Mouse (Mus musculus): ENCODE measurements around the gene Gm12184. TPM values are rescaled to one million over a fixed set of nuclear protein-coding genes. Genes with fewer than 3 reads are reported as not detected.

The Gm12184 gene
- total and polyA plus RNA-seq, 3 experiments: 15.3 to 47.2 (median 22.1) TPM

DNA sequence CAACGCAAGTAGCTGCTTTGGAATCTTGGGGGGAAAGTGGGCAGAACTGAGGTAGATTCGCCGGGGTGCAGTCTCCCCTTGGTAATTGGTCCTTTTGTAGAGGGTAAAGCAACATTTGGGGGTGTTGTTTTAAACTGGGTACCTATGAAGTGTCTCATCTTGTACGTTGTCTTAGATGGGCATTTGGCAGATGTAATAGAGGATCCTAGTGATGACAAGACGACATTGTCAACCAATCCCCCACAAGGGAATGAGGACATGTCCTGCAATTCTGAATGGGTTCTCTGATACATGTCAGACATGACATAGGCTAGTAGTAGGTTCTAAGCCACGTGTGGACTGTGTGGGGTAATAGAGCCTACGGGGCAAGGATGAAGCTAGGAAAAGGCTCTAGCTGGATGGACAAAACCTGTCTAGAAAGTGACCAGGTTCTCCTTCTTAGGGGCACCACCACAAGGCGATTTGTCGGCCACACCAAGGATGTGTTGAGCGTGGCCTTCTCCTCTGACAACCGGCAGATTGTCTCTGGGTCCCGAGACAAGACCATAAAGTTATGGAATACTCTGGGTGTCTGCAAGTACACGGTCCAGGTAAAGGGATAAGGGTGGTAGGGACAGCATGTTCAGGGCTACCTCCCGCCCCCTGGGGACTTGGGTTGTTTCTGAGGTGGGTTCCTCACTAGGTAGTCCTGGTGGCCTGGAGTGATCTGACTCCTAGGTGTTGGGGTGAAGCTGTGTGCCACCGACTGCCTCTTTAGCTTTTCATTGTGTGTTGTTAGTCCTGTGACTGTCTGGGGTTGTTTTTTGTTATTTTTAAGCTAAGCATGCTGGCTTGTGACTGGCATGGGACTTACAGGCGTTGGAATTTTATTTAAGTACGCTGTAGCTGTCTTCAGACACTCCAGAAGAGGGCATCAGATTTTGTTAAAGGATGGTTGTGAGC lies 24.4 kb downstream of the Gm12184 start:
- Histone ChIP-seq H3K27me3 (ENCODE audit: insufficient read depth, low read length) (no peaks in the 10 kb centered on the region), H3K4me3 (ENCODE audit: low read depth, low read length) (peak overlapping the region; percentile 87), H3K4me1 (ENCODE audit: insufficient read depth, low read depth, low read length) (peaks cover 57% of the 10 kb centered on the region), H3K36me3 (replicated peaks) (peaks cover 67% of the 10 kb centered on the region), H3K9me3 (replicated peaks) (no peaks in the 10 kb centered on the region)
- ATAC-seq (ENCODE audit: extremely low read depth, insufficient number of reproducible peaks, low FRiP score, poor library complexity, severe bottlenecking) (no peak), DNase-seq (ENCODE audit: low spot score) (no peak)
- no peak for TF ChIP-seq CTCF (IDR thresholded peaks at IDR 0.05; ENCODE audit: low read depth, low read length)
- no peak for TF ChIP-seq GATA2 (IDR thresholded peaks at IDR 0.05; ENCODE audit: borderline replicate concordance, low read depth, low read length)
- TF ChIP-seq POLR2AphosphoS5 (IDR thresholded peaks at IDR 0.05; ENCODE audit: insufficient replicate concordance, low read depth, low read length): no peak
- TF ChIP-seq TAL1 (conservative IDR thresholded peaks at IDR 0.05; ENCODE audit: low read depth, low read length): no peak
- no peak for TF ChIP-seq GATA1 (IDR thresholded peaks at IDR 0.05; ENCODE audit: borderline replicate concordance, low read length)

DNA sequence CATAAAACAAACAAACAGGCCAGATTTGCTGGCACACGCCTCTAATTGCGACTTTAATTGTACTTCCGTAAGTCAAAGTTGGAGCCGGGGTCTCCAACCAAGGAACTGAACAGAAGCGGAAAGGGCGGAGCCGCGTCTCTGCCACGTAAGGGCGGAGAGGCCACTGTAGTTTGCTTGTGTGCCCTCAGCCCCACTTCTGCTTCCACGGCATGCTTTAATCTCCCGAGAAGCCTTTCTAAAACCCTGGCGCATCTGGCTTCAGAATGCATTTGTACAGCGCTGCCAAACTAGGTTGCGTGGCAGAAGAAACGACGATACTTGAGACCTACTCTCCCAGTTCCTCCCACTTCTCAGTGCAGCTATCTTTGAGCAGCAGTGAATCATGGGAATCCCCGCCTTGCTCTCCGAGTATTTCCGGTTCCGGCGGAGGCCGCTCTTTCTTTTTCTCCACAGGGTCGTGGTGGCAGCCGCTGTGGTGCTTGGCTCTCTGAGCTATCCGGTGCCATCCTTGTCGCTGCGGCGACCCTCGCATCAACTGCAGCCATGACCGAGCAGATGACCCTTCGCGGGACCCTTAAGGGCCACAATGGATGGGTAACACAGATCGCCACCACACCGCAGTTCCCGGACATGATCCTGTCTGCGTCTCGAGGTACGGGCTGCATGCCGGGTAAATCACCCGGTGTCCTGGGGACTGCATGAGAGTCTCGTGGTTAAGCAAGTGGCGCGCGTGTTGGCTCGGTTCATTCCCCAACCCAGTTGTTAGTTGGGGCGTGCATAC lies 26.3 kb downstream of the Gm12184 start, which contains the start of gene Rack1:
Gene Rack1, plus strand, starts transcription at position 412 of the 781 bp plus-strand sequence.
- Histone ChIP-seq H3K9me3 (replicated peaks) (no peaks in the 10 kb centered on the region), H3K4me3 (ENCODE audit: low read depth, low read length) (peak within 1 kb of the TSS; percentile 87), H3K4me1 (ENCODE audit: insufficient read depth, low read depth, low read length) (peaks cover 57% of the 10 kb centered on the region), H3K27me3 (ENCODE audit: insufficient read depth, low read length) (no peaks in the 10 kb centered on the region), H3K36me3 (replicated peaks) (peaks cover 52% of the 10 kb centered on the region)
- DNase-seq (ENCODE audit: low spot score): peak; percentile 77
- peak; percentile 91 for TF ChIP-seq POLR2AphosphoS5 (IDR thresholded peaks at IDR 0.05; ENCODE audit: insufficient replicate concordance, low read depth, low read length)
- no peak for TF ChIP-seq CTCF (IDR thresholded peaks at IDR 0.05; ENCODE audit: low read depth, low read length)
- TF ChIP-seq GATA2 (IDR thresholded peaks at IDR 0.05; ENCODE audit: borderline replicate concordance, low read depth, low read length): no peak
- TF ChIP-seq TAL1 (conservative IDR thresholded peaks at IDR 0.05; ENCODE audit: low read depth, low read length): no peak
- TF ChIP-seq GATA1 (IDR thresholded peaks at IDR 0.05; ENCODE audit: borderline replicate concordance, low read length): no peak
- peak; percentile 72 for ATAC-seq (ENCODE audit: extremely low read depth, insufficient number of reproducible peaks, low FRiP score, poor library complexity, severe bottlenecking)

DNA sequence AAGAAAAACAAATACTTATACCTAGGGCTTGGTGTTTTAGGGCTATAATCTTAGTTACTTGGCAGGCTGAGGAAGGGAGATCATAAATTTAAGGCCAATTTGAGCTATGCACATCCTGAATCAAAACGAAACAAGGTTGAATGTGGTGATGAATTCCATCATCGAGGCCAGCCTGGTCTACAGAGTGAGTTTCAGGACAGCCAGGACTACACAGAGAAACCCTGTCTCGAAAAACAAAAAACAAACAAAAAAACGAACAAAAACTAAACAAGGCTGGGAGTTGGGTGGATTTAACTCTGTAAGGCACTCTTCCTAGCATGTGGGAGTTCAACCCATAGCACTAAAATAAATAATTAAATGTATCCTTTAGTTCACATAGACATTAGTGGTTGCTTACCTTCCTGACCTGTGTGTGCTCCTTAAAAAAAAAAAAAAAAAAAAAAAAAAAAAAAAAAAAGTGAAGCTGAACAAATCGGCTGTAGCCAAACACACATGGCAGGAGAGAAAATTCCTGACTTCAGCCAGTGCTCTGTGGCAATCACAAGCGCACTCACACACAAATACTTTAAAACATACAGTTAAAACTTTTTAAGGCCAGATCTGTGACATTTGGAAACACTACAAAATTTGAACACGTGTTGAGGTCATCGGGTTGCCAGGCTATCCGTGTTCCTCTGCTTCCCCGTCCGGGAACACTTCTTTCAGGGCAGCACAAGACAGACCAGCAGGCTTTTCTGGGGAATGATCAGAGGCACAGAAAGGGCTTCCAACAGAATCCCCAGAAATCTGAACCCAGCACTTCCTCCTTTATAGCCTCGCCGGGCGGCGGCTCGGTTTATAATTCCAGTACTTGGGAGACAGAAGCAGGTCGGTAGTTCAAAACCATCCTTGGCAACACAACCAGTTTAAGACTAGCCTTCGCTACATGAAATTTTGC lies 27.2 kb downstream of the Gm12184 start:
- no peaks in the 10 kb centered on the region for H3K9me3 ChIP-seq (replicated peaks)
- no peak for DNase-seq (ENCODE audit: low spot score)
- TF ChIP-seq GATA1 (IDR thresholded peaks at IDR 0.05; ENCODE audit: borderline replicate concordance, low read length): no peak
- TF ChIP-seq GATA2 (IDR thresholded peaks at IDR 0.05; ENCODE audit: borderline replicate concordance, low read depth, low read length): no peak
- TF ChIP-seq TAL1 (conservative IDR thresholded peaks at IDR 0.05; ENCODE audit: low read depth, low read length): no peak
- no peak for TF ChIP-seq CTCF (IDR thresholded peaks at IDR 0.05; ENCODE audit: low read depth, low read length)
- TF ChIP-seq POLR2AphosphoS5 (IDR thresholded peaks at IDR 0.05; ENCODE audit: insufficient replicate concordance, low read depth, low read length): no peak
- H3K27me3 ChIP-seq (ENCODE audit: insufficient read depth, low read length): no peaks in the 10 kb centered on the region
- H3K36me3 ChIP-seq (replicated peaks): peaks cover 48% of the 10 kb centered on the region
- ATAC-seq (ENCODE audit: extremely low read depth, insufficient number of reproducible peaks, low FRiP score, poor library complexity, severe bottlenecking): no peak
- H3K4me3 ChIP-seq (ENCODE audit: low read depth, low read length): peak overlapping the region; percentile 87
- H3K4me1 ChIP-seq (ENCODE audit: insufficient read depth, low read depth, low read length): peaks cover 51% of the 10 kb centered on the region

DNA sequence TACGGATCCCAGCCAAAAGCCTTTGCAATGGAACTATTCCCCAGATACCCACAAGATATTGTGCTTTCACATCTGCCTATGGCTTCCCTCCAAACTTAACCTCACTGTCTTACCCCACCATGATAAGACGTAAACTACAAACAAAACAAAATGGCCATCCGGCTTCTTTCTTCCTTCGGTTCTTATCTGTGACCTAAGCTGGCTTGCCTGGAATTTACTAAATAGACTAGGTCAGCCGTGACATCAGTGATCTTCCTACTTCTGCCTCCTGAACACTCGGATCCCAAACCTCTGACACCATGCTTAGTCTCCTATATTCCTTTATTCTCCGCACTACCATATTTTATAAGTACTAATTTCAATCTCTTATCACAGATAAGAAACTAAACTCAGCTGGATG lies 28.1 kb downstream of the Gm12184 start:
- no peaks in the 10 kb centered on the region for H3K9me3 ChIP-seq (replicated peaks)

DNA sequence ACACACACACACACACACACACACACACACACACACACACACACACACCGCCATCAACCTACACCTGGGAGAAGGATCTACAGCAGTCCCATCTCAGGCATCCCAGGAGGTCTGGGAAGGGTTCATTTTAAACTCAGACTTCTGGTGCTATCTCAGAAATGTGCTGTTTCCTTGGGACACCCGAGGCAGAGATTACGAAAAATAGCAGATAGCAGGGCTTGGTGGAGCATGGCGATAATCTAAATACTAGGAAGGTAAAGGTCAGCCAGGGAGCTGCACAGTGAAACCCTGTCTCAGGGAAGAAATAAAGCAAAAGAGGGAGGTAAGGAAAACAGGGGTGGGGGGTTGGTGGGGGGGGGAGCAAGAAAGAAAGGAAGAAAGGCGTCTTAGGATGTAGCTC lies 29.2 kb downstream of the Gm12184 start:
- H3K27me3 ChIP-seq (ENCODE audit: insufficient read depth, low read length): no peaks in the 10 kb centered on the region
- H3K4me1 ChIP-seq (ENCODE audit: insufficient read depth, low read depth, low read length): peaks cover 32% of the 10 kb centered on the region
- no peak for TF ChIP-seq POLR2AphosphoS5 (IDR thresholded peaks at IDR 0.05; ENCODE audit: insufficient replicate concordance, low read depth, low read length)
- DNase-seq (ENCODE audit: low spot score) (no peak), ATAC-seq (ENCODE audit: extremely low read depth, insufficient number of reproducible peaks, low FRiP score, poor library complexity, severe bottlenecking) (no peak)
- no peaks in the 10 kb centered on the region for H3K9me3 ChIP-seq (replicated peaks)
- peak overlapping the region; percentile 40; the same call in 1 of the 2 replicates for H3K4me3 ChIP-seq (ENCODE audit: low read depth, low read length)
- peaks cover 34% of the 10 kb centered on the region for H3K36me3 ChIP-seq (replicated peaks)

More for the DNA sequence above, 28.1 kb downstream of the Gm12184 start:
- peaks cover 42% of the 10 kb centered on the region for H3K4me1 ChIP-seq (ENCODE audit: insufficient read depth, low read depth, low read length)
- TF ChIP-seq CTCF (IDR thresholded peaks at IDR 0.05; ENCODE audit: low read depth, low read length) (no peak), POLR2AphosphoS5 (IDR thresholded peaks at IDR 0.05; ENCODE audit: insufficient replicate concordance, low read depth, low read length) (no peak), GATA1 (IDR thresholded peaks at IDR 0.05; ENCODE audit: borderline replicate concordance, low read length) (no peak), TAL1 (conservative IDR thresholded peaks at IDR 0.05; ENCODE audit: low read depth, low read length) (no peak), GATA2 (IDR thresholded peaks at IDR 0.05; ENCODE audit: borderline replicate concordance, low read depth, low read length) (no peak)
- peaks cover 43% of the 10 kb centered on the region for H3K36me3 ChIP-seq (replicated peaks)
- ATAC-seq (ENCODE audit: extremely low read depth, insufficient number of reproducible peaks, low FRiP score, poor library complexity, severe bottlenecking): no peak
- DNase-seq (ENCODE audit: low spot score): no peak
- peak overlapping the region; percentile 87 for H3K4me3 ChIP-seq (ENCODE audit: low read depth, low read length)
- H3K27me3 ChIP-seq (ENCODE audit: insufficient read depth, low read length): no peaks in the 10 kb centered on the region
